Mouse (Mus musculus): Measurements from ENCODE around the gene Camta2.

The Camta2 gene

DNA sequence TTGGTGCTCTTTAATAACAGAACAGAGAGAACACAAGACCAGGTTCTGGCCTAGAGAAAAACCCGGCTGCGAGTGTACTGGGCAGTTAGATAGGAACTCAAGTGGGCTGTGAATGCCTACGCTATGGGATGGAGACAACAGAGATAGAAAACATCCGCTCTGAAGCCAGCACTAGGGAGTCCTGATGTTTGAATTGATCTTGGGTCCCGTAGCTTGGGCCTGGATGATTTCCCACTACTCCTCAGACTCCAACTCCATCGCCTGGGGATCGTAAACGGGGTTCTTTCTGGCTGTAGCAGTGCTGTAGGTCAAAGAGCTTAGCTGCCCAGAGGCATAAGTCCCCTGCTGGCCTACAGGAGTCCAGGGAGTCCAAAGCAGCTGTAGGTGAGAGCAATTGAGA is 467 bp upstream of the Camta2 start:
- no peak for DNase-seq

DNA sequence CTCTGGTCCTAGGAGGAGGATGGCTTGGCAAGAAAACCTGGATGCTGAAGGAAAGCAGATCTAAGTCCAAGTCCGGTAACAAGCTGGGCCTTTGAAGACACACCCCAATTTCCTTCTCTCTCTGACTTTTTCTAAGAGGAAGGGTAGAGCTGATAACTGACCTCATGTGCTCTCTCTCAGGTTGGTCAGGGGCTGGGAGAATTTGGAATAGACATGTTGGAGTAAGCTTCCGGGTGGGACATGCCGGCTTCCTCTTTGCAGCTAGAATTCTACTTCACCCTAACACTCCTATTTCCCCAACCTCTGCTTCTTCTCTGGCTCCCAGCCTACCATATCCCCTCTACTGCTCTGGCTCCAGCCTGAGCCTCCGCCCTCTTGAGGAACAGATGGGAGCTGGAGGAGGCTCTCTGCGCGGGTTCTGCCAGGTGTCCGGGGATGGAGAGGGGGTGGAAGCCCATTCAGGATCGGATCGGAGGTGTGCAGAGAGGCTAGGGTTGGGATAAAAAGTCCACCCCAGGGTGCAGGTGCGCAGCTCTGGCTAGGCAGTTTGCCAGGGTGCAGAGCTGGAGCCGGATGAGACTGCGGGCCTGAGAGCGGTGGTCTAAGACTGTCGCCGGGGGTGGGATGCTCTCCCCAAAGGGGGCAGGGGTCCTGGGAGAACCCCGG is 871 bp downstream of the Camta2 start:
- peak; percentile 45 for DNase-seq

DNA sequence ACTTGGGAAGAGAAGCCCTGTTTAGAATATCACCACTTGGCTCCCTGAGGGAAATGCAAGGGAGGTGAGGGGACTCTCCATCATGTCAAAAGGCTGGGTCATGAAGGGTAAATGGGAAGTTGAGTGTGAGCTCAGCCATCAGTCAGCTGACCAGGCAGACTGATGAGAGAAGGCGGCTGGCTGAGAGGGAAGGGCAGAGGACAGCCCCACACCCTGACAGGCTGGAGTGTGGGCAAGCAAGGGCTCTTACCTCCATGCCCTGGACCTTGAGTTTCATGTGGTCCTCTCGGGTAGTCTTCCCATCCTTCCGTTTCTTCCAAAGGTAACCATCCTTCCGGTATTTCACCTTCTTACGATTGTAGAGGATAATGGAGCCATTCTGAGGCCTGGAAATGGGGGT is 4.3 kb downstream of the Camta2 start:
- no peak for DNase-seq

DNA sequence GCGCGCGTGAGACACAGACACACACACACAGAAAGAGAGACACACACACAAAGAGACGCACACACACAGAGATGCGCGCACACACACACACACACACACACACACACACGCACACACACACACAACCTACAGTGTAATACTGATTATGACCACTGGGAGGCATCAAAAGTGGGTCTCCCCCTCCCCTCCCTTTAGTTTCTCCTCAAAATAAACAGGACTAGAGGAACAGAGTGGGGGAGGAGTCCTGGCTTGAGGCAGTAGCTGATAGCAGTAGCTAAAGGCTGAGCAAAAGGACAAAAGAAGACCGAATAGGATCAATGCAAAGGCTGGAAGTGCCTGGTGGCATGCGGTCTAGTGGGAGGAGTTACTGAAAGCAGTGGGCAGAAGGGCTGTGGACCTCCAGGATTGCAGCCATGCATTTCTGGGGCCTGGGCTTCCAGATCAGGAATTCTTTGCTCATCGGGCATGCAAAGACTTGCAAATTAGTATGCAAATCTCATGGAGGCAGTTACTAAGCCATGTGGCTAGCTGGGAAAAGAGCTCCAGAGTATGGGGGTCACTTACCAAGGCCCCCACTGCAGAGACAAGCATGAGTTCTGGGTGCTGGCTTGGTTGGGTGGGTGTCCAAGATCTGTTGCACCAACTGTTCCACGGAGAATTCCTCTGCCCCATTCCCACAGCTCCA is 5.9 kb downstream of the Camta2 start:
- DNase-seq, result peak; percentile 30

DNA sequence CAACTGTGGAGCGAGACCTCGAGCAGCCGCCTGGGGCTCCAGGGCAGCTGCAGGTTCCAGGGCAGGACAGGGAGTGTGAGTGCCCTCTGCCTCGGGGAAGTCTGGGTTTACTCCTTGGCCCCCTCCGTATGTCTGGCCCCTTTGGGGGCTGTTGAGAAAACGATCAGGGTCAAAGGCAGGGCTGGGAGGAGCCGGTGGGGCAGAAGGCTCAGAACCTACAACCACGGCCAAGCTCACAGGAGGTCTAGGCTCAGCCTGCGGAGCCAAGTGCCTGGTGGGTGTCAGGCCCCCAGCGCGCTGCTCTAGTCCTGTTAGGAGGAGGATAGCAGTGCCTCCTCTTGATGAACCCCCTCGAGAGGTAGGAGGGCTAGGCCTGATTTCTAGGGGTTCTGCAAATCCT is 6.7 kb downstream of the Camta2 start:
- DNase-seq, result no peak

GRCm38 (mm10) chr11:70679894-70680293 is 8.0 kb downstream of the Camta2 start:
- DNase-seq, result no peak

DNA sequence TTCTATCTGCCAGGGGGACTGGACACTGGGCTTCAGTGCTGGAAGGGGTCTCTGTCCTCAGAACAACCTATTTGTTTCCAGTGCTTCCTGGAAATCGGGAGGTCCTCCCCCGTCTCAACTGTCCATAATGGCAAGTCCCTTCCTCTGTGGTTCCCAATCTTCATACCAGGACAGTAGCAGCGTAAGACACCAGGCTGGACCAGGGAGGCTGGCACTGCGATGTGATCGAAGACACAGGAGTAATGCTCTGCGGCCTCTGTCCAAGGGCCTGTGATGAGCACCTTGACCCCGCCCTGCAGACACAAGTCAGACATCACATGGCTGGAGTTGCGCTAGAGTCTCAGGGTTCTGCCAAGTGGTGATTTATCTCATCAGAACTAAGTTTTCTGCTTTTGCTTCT is 8.5 kb downstream of the Camta2 start:
- no peak for DNase-seq

DNA sequence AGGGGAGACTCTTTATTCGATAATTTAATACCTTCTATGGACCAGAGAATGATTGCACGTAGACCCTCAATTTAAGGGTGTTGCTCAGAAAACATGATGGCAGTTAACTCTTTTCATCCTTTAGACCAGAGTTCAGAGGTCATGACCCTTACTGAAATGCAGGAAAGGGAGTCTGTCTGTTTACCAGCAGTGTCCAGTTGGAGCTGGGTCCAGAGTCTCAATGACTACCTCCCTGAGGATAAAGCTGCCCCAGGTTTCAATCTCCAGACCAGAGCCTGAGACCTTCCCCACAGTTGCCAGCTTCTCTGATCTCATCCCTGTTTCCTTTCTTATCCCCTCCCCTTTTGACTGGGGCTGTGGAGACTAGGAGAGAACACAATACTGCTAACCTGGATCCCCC is 9.3 kb downstream of the Camta2 start:
- no peak for DNase-seq

DNA sequence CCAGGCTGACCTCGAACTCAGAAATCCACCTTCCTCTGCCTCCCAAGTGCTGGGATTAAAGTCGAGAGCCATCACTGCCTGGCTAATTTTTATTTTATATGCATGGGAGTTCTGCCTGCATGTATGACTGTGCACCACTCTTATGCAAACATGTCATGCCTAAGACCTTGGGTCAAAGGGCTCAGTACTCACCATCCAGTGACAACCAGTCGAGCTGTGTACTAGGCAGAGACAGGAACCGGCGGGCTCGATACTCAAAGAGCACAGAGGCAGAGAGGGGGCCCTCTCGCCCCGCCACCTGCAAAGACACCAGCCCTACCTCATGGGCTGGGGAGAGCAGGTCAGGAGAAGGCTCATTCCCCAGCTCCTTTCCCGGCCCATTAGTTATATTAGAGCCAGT is 9.8 kb downstream of the Camta2 start:
- no peak for DNase-seq

GRCm38 (mm10) chr11:70674501-70674900 is 13.4 kb downstream of the Camta2 start:
- no peak for DNase-seq

DNA sequence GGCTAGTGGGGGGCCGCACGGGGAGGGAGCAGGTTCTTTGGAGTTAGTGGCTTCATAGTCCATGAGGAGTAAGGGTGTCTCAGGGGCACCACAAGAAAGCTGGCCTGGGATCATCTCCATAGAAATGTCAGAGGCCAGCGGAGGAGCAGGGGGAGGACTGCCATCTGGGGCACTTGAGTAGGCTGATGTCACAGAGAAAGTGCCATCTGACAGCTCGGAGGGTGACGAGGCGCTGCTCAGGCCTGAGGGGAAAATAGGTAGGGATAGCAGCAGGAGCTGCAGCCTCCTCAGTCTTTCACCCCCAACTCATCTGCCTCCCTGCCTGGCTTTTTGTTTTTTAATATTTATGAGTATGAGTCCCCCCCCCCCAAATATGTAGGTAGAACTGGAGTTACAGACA is 13.9 kb downstream of the Camta2 start:
- DNase-seq, result no peak

DNA sequence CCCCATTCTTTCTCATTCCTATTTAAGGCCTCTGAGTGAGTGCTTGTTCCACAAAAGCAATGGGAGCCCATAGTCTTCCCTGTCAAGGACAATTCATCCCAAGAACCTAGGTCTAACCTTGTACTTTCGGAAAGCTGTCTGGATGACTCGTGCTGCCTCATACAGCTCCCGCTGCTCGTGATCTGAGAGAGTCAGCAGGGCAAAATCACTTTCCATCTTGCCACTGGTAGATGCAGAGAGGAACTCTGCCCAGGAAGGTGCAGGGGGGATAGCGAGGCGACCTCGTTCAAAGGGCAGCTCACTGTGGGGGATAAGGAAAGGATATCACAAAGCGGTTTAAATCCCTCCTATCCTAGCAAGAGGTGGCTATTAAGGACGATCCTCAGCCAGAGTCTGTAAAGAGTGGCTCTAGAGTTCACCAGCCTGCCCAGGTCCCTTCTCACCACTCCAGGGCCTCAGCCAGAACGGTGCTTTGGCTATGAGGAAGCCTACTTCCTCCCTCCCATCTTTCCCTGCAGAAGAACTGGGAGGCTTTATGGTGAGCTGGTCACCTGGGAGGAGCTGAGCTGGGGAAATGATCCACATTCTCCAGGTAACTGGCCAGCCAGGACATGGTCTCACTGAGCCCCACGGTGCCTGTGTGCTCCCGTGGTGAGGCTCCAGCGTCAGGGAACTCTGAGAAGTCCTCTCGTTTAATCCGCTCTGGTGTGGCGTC is 16.4 kb downstream of the Camta2 start:
- DNase-seq, result peak; percentile 36

- DNase-seq, result no peak
These were observed 17.4 kb downstream of the Camta2 start for GRCm38 (mm10) chr11:70670483-70670882.

GRCm38 (mm10) chr11:70669582-70670345 is 18.1 kb downstream of the Camta2 start:
- peak; percentile 78 for DNase-seq

GRCm38 (mm10) chr11:70668771-70669505 is 19.0 kb downstream of the Camta2 start, which contains the start of gene Spag7:
Spag7 (minus strand) TSS chr11:70669416.
- DNase-seq, result peak; percentile 99

- no peak for DNase-seq
These were observed 19.6 kb downstream of the Camta2 start for GRCm38 (mm10) chr11:70668335-70668770.

- DNase-seq, result no peak
These were observed 20.4 kb downstream of the Camta2 start for GRCm38 (mm10) chr11:70667271-70668150.

GRCm38 (mm10) chr11:70666687-70667086 is 21.2 kb downstream of the Camta2 start:
- DNase-seq, result no peak

DNA sequence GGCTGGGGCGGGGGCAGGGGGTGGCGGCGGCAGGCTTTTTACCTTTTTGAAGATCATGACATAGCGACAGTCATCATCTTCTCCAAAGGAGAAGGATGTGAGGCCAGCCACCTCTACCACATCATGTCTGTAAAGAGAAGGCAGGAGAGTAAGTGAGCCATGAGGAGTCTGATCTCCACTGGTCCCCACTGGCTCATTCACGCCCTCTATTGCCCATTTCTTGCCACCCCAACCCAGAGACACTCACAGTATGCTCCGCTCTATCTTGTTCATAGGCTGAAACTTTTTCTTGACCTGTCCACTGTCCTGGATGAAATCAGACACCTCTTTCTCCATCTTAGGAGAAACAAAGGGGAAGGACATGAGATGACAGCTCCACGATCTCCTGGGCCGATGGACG is 23.2 kb downstream of the Camta2 start:
- DNase-seq, result no peak

- DNase-seq, result no peak
These were observed 23.9 kb downstream of the Camta2 start for GRCm38 (mm10) chr11:70663957-70664356.

DNA sequence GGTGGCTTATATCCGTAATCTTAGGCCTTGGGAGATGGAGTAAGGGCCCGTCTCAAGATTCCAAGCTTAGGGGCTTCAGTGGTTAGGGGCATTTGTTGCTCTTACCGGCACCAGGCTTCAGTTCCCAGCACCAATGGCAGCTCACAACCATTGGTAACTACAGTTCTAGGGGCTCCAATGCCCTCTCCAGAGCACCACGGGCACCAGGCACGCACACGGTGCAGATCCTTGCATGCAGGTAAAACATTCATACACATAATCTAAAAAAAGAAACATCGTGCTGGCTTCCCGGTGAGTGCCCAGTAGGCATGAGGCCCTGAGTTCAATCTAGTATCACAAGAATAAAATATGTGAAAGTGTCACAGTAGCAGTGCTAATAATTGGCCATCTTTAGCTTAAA is 24.8 kb downstream of the Camta2 start:
- DNase-seq, result no peak

All from kidney, postnatal 14 days (tissue).